Mouse (Mus musculus): ENCODE results near the gene Stx5a. TPM values are rescaled to one million over a fixed set of nuclear protein-coding genes. Genes with fewer than 3 reads are reported as not detected.

The Stx5a gene
- total and polyA plus RNA-seq, 2 experiments, result 43.5 to 62.1 TPM

- Histone ChIP-seq H3K27me3 (ENCODE audit: control insufficient read depth, insufficient read depth, low read length) (no peaks in the 10 kb centered on the region), H3K9ac (ENCODE audit: low read depth, low read length) (no peak overlapping the region), H3K4me3 (ENCODE audit: insufficient read depth, low read depth, low read length) (no peak overlapping the region), H3K36me3 (ENCODE audit: control insufficient read depth, insufficient read depth, low read length) (peaks cover 37% of the 10 kb centered on the region), H3K4me1 (ENCODE audit: control insufficient read depth, insufficient read depth, low read length) (peaks cover 5% of the 10 kb centered on the region), H3K79me2 (ENCODE audit: control insufficient read depth, insufficient read depth, low read length) (no peaks in the 10 kb centered on the region), H3K27ac (replicated peaks; ENCODE audit: insufficient read depth, low read depth, low read length) (no peak overlapping the region)
- DNase-seq (ENCODE audit: extremely low read depth, low read depth, low spot score), result no peak
- TF ChIP-seq POLR2A (IDR thresholded peaks at IDR 0.05; ENCODE audit: extremely low read depth, insufficient read depth, low read length), result no peak
- TF ChIP-seq CTCF (IDR thresholded peaks at IDR 0.05; ENCODE audit: low read depth, low read length), result no peak
- WGBS, result 90% methylated on average over 2 of the region's 2 CpGs
Measured at GRCm38 (mm10) chr19:8710057-8710456, 31.2 kb upstream of the Stx5a start.

- Histone ChIP-seq H3K4me3 (ENCODE audit: insufficient read depth, low read depth, low read length) (no peak overlapping the region), H3K27ac (replicated peaks; ENCODE audit: insufficient read depth, low read depth, low read length) (no peak overlapping the region), H3K4me1 (ENCODE audit: control insufficient read depth, insufficient read depth, low read length) (peaks cover 5% of the 10 kb centered on the region), H3K79me2 (ENCODE audit: control insufficient read depth, insufficient read depth, low read length) (no peaks in the 10 kb centered on the region; the same call in 1 of the 2 replicates), H3K9ac (ENCODE audit: low read depth, low read length) (no peak overlapping the region), H3K27me3 (ENCODE audit: control insufficient read depth, insufficient read depth, low read length) (no peaks in the 10 kb centered on the region), H3K36me3 (ENCODE audit: control insufficient read depth, insufficient read depth, low read length) (peaks cover 35% of the 10 kb centered on the region)
- DNase-seq (ENCODE audit: extremely low read depth, low read depth, low spot score), result no peak
- TF ChIP-seq CTCF (IDR thresholded peaks at IDR 0.05; ENCODE audit: low read depth, low read length) (no peak), POLR2A (IDR thresholded peaks at IDR 0.05; ENCODE audit: extremely low read depth, insufficient read depth, low read length) (no peak)
- WGBS, result 72% methylated on average over 4 of the region's 4 CpGs
Measured at GRCm38 (mm10) chr19:8711506-8711905, 29.7 kb upstream of the Stx5a start.

GRCm38 (mm10) chr19:8711949-8712869, 29.0 kb upstream of the Stx5a start:
- peak overlapping the region; percentile 94 for H3K4me3 ChIP-seq (ENCODE audit: insufficient read depth, low read depth, low read length)
- WGBS, result 72% methylated on average over 10 of the region's 10 CpGs
- H3K27me3 ChIP-seq (ENCODE audit: control insufficient read depth, insufficient read depth, low read length), result no peaks in the 10 kb centered on the region
- H3K79me2 ChIP-seq (ENCODE audit: control insufficient read depth, insufficient read depth, low read length), result no peaks in the 10 kb centered on the region; the same call in 1 of the 2 replicates
- DNase-seq (ENCODE audit: extremely low read depth, low read depth, low spot score), result no peak
- TF ChIP-seq POLR2A (IDR thresholded peaks at IDR 0.05; ENCODE audit: extremely low read depth, insufficient read depth, low read length) (no peak), CTCF (IDR thresholded peaks at IDR 0.05; ENCODE audit: low read depth, low read length) (no peak)
- peaks cover 34% of the 10 kb centered on the region for H3K36me3 ChIP-seq (ENCODE audit: control insufficient read depth, insufficient read depth, low read length)
- no peak overlapping the region for H3K27ac ChIP-seq (replicated peaks; ENCODE audit: insufficient read depth, low read depth, low read length)
- H3K9ac ChIP-seq (ENCODE audit: low read depth, low read length), result peak overlapping the region; percentile 37
- H3K4me1 ChIP-seq (ENCODE audit: control insufficient read depth, insufficient read depth, low read length), result peaks cover 5% of the 10 kb centered on the region

- Histone ChIP-seq H3K9ac (ENCODE audit: low read depth, low read length) (peak overlapping the region; percentile 83), H3K36me3 (ENCODE audit: control insufficient read depth, insufficient read depth, low read length) (peaks cover 27% of the 10 kb centered on the region), H3K4me1 (ENCODE audit: control insufficient read depth, insufficient read depth, low read length) (peaks cover 5% of the 10 kb centered on the region), H3K27ac (replicated peaks; ENCODE audit: insufficient read depth, low read depth, low read length) (peak overlapping the region; percentile 20; the same call in 1 of the 2 replicates), H3K79me2 (ENCODE audit: control insufficient read depth, insufficient read depth, low read length) (no peaks in the 10 kb centered on the region; the same call in 1 of the 2 replicates), H3K27me3 (ENCODE audit: control insufficient read depth, insufficient read depth, low read length) (no peaks in the 10 kb centered on the region), H3K4me3 (ENCODE audit: insufficient read depth, low read depth, low read length) (peak overlapping the region; percentile 94)
- DNase-seq (ENCODE audit: extremely low read depth, low read depth, low spot score), result peak; percentile 30
- TF ChIP-seq CTCF (IDR thresholded peaks at IDR 0.05; ENCODE audit: low read depth, low read length) (no peak), POLR2A (IDR thresholded peaks at IDR 0.05; ENCODE audit: extremely low read depth, insufficient read depth, low read length) (no peak)
- 7% methylated on average over 13 of the region's 13 CpGs for WGBS
Measured at GRCm38 (mm10) chr19:8712870-8713305, 28.3 kb upstream of the Stx5a start.

- Histone ChIP-seq H3K4me1 (ENCODE audit: control insufficient read depth, insufficient read depth, low read length) (peaks cover 5% of the 10 kb centered on the region), H3K79me2 (ENCODE audit: control insufficient read depth, insufficient read depth, low read length) (no peaks in the 10 kb centered on the region; the same call in 1 of the 2 replicates), H3K27ac (replicated peaks; ENCODE audit: insufficient read depth, low read depth, low read length) (peak overlapping the region; percentile 53), H3K4me3 (ENCODE audit: insufficient read depth, low read depth, low read length) (peak overlapping the region; percentile 94), H3K9ac (ENCODE audit: low read depth, low read length) (peak overlapping the region; percentile 83), H3K36me3 (ENCODE audit: control insufficient read depth, insufficient read depth, low read length) (peaks cover 22% of the 10 kb centered on the region), H3K27me3 (ENCODE audit: control insufficient read depth, insufficient read depth, low read length) (no peaks in the 10 kb centered on the region)
- under 1% methylated on average over 51 of the region's 51 CpGs for WGBS
- TF ChIP-seq POLR2A (IDR thresholded peaks at IDR 0.05; ENCODE audit: extremely low read depth, insufficient read depth, low read length) (peak; percentile 97), CTCF (IDR thresholded peaks at IDR 0.05; ENCODE audit: low read depth, low read length) (peak; percentile 85)
- peak; percentile 69 for DNase-seq (ENCODE audit: extremely low read depth, low read depth, low spot score)
Measured at GRCm38 (mm10) chr19:8713306-8713996, 27.8 kb upstream of the Stx5a start.
